15 mouse cellular contexts compared by ENCODE assay signal in genomic region chr7:88575073-88575472, GRCm38 (mm10).
"Had no signal": no experiment of that assay in that cellular context is flagged by ENCODE, and none has a peak within 500 bp of the region (broad histone marks: within the 10 kb centered on the region; RNA-seq: fewer than 3 reads in every experiment).

No protein-coding gene starts in this region.

- DNase-seq: gastrocnemius, adult 2 months; gastrocnemius, postnatal 10 days; gastrocnemius, postnatal 25 days; heart, adult 18-20 months; heart, postnatal 10 days; heart, postnatal 4 days; kidney, adult 11 months; kidney, adult 8-10 months; kidney, postnatal 10 days; kidney, postnatal 25 days; kidney, postnatal 4 days; liver; liver, embryonic 13.5 days had no signal

- ATAC-seq: hindbrain, postnatal 0 days; intestine, embryonic 16.5 days had no signal
